Mouse (Mus musculus) heart, embryonic 12.5 days (tissue): ENCODE measurements around the gene Ppp1r15b. TPM values are rescaled to one million over a fixed set of nuclear protein-coding genes. Genes with fewer than 3 reads are reported as not detected.
A peak's percentile ranks its signal among the peaks of the same experiment; 100 is the strongest.

Experiments
- ATAC-seq: fragments of 200-750 bp; cut with Nextera tagmentation; 2 replicates; pipeline ENCODE4 v1.8.0; 2017; ENCODE audit warnings: moderate TSS enrichment, moderate library complexity; ENCODE audit not compliant: insufficient number of reproducible peaks, low FRiP score
- H3K27ac ChIP-seq: fragments of 300-500 bp; sonication (generic); 2 replicates; pipeline ENCODE4 v1.5.1; 2016; ENCODE audit warnings: mild to moderate bottlenecking, moderate library complexity; ENCODE audit not compliant: poor library complexity, severe bottlenecking
- H3K27me3 ChIP-seq: fragments of 300-500 bp; sonication (generic); replicated peaks from 2 replicates; pipeline ENCODE4 v1.6.1; 2016; ENCODE audit warnings: mild to moderate bottlenecking, moderate library complexity
- H3K36me3 ChIP-seq: fragments of 300-500 bp; sonication (generic); 2 replicates; pipeline ENCODE4 v1.6.1; 2016; ENCODE audit warnings: mild to moderate bottlenecking, moderate library complexity
- H3K4me1 ChIP-seq: fragments of 300-500 bp; sonication (generic); replicated peaks from 2 replicates; pipeline ENCODE4 v1.6.1; 2016; ENCODE audit warnings: mild to moderate bottlenecking
- H3K4me2 ChIP-seq: fragments of 300-500 bp; sonication (generic); 2 replicates; pipeline ENCODE4 v1.6.1; 2016; ENCODE audit warnings: mild to moderate bottlenecking, moderate library complexity
- H3K4me3 ChIP-seq: fragments of 300-500 bp; sonication (generic); 2 replicates; pipeline ENCODE4 v1.5.1; 2016; ENCODE audit warnings: mild to moderate bottlenecking
- H3K9ac ChIP-seq: fragments of 300-500 bp; sonication (generic); 2 replicates; pipeline ENCODE4 v1.6.1; 2016; ENCODE audit warnings: mild to moderate bottlenecking, moderate library complexity
- H3K9me3 ChIP-seq: fragments of 300-500 bp; sonication (generic); replicated peaks from 2 replicates; pipeline ENCODE4 v1.6.1; 2016; ENCODE audit warnings: mild to moderate bottlenecking, moderate library complexity
- WGBS: fragments of 180-500 bp; shearing (Covaris S2); methylation state at CpG from one replicate; pipeline ENCODE4 v1.1.7; 2016; 5-methylcytosine and 5-hydroxymethylcytosine counted together
- polyA plus RNA-seq: library from polyadenylated mRNA; unstranded; fragments of >200 nt; fragmentation: Nextera tagmentation; extraction: Ambion mirVana; gene quantifications from 2 replicates; pipeline ENCODE4 v1.2.1, GENCODE M21; 2016

Ppp1r15b gene
- polyA plus RNA-seq, 1 experiment from 2014 or later, result 42.3 TPM

DNA sequence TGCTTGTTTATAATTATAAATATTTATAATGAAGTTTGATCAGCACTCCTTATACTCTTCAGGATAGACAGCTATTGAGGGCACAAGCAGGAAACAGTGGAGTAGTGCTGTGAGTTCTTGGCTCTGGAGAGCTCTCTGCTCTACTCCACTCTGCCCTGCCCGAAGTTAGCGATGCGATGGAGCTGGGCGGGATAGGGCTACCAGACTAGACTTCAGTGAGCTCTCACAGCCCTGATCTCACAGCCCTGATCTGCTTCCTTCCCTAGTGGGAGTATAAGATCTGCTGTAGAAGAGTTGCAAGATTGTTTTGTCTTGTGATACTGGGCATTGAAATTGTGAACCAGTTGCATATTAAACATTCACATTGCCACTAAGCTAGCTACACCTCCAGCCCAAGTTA, 3.9 kb downstream of the Ppp1r15b start:
- Histone ChIP-seq H3K27me3 (no peaks in the 10 kb centered on the region), H3K4me1 (peaks cover 32% of the 10 kb centered on the region), H3K4me3 (peak overlapping the region; percentile 96), H3K27ac (no peak overlapping the region), H3K36me3 (peaks cover 54% of the 10 kb centered on the region), H3K4me2 (peak overlapping the region; percentile 99), H3K9me3 (no peaks in the 10 kb centered on the region), H3K9ac (peak overlapping the region; percentile 98)
- ATAC-seq, result no peak
- WGBS, result 3% methylated on average over 4 of the region's 4 CpGs

DNA sequence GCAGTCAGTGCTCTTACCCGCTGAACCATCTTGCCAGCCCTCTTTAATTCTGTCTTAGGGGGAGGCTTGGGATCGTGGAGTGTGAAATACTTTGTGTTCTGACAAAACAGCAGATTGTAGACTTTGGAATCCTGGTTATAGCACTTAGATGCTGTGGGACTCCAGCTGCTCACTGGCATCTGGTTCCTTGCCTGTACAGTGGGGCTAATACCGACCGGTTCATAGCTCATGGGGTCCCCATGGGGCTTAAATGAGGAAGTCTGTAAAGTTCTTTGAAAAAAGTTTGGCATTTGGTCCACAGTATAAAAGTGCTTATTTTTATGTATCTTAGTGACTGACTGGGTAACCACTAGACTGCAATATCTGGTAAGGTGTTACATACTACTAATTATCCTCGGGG, 4.9 kb downstream of the Ppp1r15b start:
- no peak for ATAC-seq
- Histone ChIP-seq H3K4me3 (peak overlapping the region; percentile 96; the same call in 1 of the 2 replicates), H3K9ac (peak overlapping the region; percentile 35; the same call in 1 of the 2 replicates), H3K9me3 (no peaks in the 10 kb centered on the region), H3K27ac (no peak overlapping the region), H3K36me3 (peaks cover 63% of the 10 kb centered on the region), H3K4me2 (peak overlapping the region; percentile 99), H3K4me1 (peaks cover 28% of the 10 kb centered on the region), H3K27me3 (no peaks in the 10 kb centered on the region)
- WGBS, result 66% methylated on average over 5 of the region's 5 CpGs

DNA sequence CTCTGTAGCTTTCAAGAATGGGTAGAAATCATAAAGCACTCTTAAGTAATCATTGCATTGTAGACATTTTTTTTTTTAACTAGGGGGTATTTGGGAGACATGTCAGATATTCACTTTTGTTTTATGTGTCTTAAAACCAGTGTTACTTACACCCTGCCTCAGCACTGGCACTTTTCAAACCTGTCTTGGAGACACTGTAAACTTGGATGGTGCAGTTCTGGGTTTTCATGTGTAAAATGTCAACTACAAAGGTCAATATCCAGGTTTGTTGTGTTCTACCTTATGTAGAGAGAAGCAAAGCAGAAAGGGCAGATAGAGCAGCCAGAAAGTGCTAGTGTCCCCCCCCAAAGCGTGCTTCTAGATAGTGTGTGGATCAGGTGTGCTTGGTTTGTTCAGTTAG, 7.5 kb downstream of the Ppp1r15b start:
- no peak overlapping the region for H3K9ac ChIP-seq
- no peaks in the 10 kb centered on the region for H3K9me3 ChIP-seq
- H3K4me3 ChIP-seq, result no peak overlapping the region
- no peak for ATAC-seq
- peaks cover 64% of the 10 kb centered on the region for H3K36me3 ChIP-seq
- H3K27ac ChIP-seq, result no peak overlapping the region
- H3K4me2 ChIP-seq, result no peak overlapping the region
- no peaks in the 10 kb centered on the region for H3K27me3 ChIP-seq
- peaks cover 18% of the 10 kb centered on the region for H3K4me1 ChIP-seq
- 90% methylated on average over 1 of the region's 1 CpGs for WGBS

DNA sequence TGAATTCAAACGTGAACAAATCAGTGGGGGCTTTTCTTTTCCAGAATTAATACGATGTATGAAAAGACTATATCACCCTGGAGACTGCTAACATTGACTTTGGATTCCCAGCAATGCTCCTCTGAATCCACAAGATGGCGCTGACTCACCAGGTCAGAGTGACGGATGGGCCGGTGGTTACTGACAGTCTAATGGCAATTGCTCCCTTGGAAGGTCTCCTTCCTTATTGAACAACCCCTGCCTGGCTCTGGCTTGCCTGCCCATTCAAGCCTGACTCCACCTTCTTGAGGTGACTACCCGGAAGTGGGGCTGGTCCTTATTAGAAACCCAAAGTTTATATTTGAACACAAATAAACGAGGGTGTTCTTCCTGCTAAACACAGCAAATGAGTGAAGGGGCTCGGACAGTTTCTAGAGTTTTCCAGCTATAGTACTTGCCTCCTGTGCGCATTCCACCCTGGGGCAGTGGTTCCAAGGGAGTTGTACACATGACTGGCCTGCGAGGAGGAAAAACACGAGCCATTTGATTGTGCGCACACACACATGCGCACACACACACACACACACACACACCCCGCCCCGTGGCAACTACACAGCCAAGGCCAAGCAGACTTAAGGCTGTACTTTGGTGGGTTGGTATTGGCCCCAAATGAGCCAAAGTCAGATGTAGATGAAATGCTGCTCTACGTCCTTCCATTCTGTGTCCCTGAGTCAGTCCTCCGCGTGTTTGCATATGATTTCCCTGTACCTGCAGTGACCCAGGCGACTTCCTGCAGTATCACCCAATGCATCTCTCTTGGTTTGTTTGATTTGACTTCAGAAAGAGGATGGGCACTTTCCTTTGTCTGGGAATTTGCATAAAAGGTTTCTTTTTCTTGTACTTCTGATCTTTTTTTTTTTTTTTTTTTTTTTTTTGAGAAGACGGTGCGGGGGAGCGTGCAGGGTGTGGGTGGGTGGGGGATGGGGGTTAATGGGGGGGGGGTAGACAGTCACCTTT, 15.4 kb downstream of the Ppp1r15b start:
- ATAC-seq, result no peak
- no peak overlapping the region for H3K4me3 ChIP-seq
- no peaks in the 10 kb centered on the region for H3K27me3 ChIP-seq
- H3K9me3 ChIP-seq, result peaks cover 11% of the 10 kb centered on the region; the same call in 1 of the 2 replicates
- no peak overlapping the region for H3K27ac ChIP-seq
- no peak overlapping the region for H3K4me2 ChIP-seq
- WGBS, result 65% methylated on average over 22 of the region's 22 CpGs
- H3K36me3 ChIP-seq, result peaks cover 5% of the 10 kb centered on the region
- H3K9ac ChIP-seq, result no peak overlapping the region
- no peaks in the 10 kb centered on the region for H3K4me1 ChIP-seq

DNA sequence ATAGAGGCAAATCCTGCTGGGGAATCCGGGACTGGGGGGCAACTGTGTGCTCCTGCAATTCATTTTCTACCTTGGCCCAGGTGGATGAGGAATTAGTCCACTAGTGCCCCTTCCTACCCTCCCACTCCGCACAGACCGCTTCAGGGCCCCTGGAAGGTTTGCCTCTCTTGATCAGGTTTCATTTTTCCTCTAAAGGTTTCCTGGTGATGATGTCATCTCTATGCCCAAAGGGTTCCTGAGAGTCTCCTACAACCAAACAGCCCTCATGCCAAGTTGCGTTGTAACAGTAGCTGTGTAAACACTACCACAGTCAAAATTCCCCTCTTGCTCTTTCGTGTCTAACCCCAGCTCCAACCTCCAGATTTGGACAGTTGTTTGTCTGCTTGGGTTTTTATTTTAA, 16.4 kb downstream of the Ppp1r15b start:
- Histone ChIP-seq H3K27me3 (no peaks in the 10 kb centered on the region), H3K4me1 (no peaks in the 10 kb centered on the region), H3K27ac (no peak overlapping the region), H3K9ac (no peak overlapping the region), H3K9me3 (peaks cover 11% of the 10 kb centered on the region; the same call in 1 of the 2 replicates), H3K36me3 (no peaks in the 10 kb centered on the region; the same call in 1 of the 2 replicates), H3K4me3 (no peak overlapping the region), H3K4me2 (no peak overlapping the region)
- 78% methylated on average over 5 of the region's 5 CpGs for WGBS
- ATAC-seq, result no peak

DNA sequence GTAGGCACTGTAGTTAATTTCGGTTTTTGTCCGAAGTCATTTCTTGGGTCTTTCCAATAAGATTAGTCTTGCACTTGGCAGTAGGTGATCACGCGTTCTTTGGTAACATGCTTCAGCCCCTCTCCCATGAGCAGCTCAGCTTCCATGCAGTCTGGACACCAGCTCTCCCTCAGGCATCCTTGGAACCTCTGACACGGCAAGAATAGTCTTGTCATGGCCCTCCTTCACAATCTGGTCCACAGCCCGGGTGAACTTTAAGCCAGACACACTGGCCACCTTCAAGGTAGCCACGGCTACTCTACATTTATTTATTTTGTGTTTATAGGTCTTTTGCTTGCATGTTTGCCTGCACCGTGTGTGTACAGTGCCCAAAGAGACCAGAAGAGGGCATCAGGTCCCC, 17.2 kb downstream of the Ppp1r15b start:
- no peak overlapping the region for H3K9ac ChIP-seq

DNA sequence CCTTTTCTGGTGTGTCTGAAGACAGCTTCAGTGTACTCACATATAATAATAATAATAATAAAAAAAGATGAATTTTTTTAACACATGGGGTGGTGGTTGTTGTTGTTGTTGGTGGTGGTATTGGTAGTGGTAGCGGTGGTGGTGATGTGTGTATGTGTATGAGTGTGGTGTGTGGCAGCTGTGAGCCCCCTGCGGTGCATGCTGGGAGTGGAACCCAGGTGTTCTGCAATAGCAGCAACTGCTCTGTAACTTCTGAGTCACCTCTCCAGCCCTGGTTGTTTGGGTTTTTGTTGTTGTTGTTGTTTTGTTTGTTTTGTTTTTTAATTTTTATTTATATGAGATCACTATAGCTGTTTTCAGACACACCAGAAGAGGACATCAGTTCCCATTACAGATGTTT, 19.6 kb downstream of the Ppp1r15b start:
- H3K9me3 ChIP-seq, result peaks cover 11% of the 10 kb centered on the region; the same call in 1 of the 2 replicates
- no peak overlapping the region for H3K9ac ChIP-seq
- no peak overlapping the region for H3K4me3 ChIP-seq
- H3K4me2 ChIP-seq, result no peak overlapping the region
- H3K27ac ChIP-seq, result no peak overlapping the region
- H3K27me3 ChIP-seq, result no peaks in the 10 kb centered on the region
- WGBS, result 91% methylated on average over 2 of the region's 2 CpGs
- H3K4me1 ChIP-seq, result no peaks in the 10 kb centered on the region
- no peak for ATAC-seq
- no peaks in the 10 kb centered on the region; the same call in 1 of the 2 replicates for H3K36me3 ChIP-seq

More for the DNA sequence above, 17.2 kb downstream of the Ppp1r15b start:
- H3K36me3 ChIP-seq, result no peaks in the 10 kb centered on the region; the same call in 1 of the 2 replicates
- H3K4me2 ChIP-seq, result no peak overlapping the region
- no peak overlapping the region for H3K27ac ChIP-seq
- H3K27me3 ChIP-seq, result no peaks in the 10 kb centered on the region
- H3K9me3 ChIP-seq, result peaks cover 11% of the 10 kb centered on the region; the same call in 1 of the 2 replicates
- no peaks in the 10 kb centered on the region for H3K4me1 ChIP-seq
- WGBS, result 87% methylated on average over 8 of the region's 8 CpGs
- no peak for ATAC-seq
- no peak overlapping the region for H3K4me3 ChIP-seq

DNA sequence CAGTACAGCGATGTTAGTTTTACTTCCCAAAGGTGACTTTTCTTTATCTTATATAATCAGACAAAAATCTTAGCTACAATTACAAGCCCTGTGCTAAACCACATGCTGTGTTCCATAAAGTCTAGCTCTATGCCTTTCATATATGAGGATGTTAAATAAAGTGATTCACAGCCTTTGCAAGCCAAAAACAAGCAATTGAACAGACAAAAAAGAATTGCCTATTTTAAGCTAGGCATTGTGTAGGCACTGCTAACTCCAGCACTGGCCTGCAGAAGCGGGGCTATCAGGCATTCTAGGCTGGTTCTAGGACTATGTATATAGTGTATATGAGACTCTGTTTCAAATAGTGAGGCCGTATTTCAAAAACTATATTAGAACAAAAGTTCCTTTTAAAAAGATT, 21.3 kb downstream of the Ppp1r15b start:
- Histone ChIP-seq H3K27me3 (0 out of 2 replicates have a peak, but pooled peaks cover 3% of the 10 kb centered on the region), H3K36me3 (no peaks in the 10 kb centered on the region; the same call in 1 of the 2 replicates), H3K4me1 (no peaks in the 10 kb centered on the region), H3K9ac (no peak overlapping the region), H3K4me3 (no peak overlapping the region), H3K27ac (no peak overlapping the region), H3K9me3 (peaks cover 11% of the 10 kb centered on the region; the same call in 1 of the 2 replicates), H3K4me2 (no peak overlapping the region)
- ATAC-seq, result no peak
- WGBS, result 80% methylated on average over 3 of the region's 3 CpGs

DNA sequence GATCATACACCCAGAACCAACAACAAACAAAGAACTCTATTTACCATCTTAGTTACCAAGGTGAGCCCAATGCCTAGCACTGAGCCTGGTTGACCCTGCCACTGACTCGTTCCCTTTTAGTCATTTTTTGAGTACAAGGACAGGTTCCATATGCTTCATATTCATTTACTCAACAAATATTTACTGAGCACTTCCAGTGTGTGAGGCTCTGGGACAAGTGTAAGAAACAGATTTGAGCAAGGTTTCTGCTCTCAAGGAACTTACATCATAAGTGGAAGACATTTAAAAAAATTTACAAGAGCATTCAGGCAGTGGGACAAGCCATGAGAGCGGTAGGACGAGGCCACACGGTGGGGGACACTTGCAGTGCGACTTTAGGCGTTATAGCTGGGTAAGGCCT, 24.3 kb downstream of the Ppp1r15b start:
- H3K4me2 ChIP-seq, result no peak overlapping the region
- H3K4me1 ChIP-seq, result peaks cover 14% of the 10 kb centered on the region
- H3K9ac ChIP-seq, result no peak overlapping the region
- 73% methylated on average over 6 of the region's 6 CpGs for WGBS
- no peak overlapping the region for H3K4me3 ChIP-seq
- H3K27me3 ChIP-seq, result peaks cover 11% of the 10 kb centered on the region
- H3K9me3 ChIP-seq, result no peaks in the 10 kb centered on the region
- H3K27ac ChIP-seq, result no peak overlapping the region
- H3K36me3 ChIP-seq, result no peaks in the 10 kb centered on the region
- ATAC-seq, result no peak

DNA sequence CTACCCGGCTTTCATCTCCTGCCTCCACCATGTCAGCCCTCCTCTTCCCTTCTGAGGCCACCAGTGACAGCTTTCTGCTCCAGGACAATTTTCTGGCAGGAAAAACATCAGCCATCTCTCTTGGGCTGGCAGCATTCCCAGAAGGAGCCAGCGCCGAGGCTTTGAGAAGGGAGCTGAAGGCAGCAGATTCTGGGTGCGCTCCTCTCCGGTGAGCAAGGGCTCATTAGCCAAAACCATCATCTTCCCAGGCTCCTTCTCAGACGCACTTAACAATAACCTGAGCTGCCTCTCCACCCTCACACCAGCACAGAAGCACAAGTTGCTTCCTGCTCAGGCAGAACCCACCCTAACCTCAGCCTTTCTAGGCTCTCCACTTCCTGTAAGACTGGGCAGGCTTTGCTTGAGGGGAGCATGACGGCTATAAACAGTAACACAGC, 28.2 kb downstream of the Ppp1r15b start:
- H3K27me3 ChIP-seq, result peaks cover 45% of the 10 kb centered on the region
- 32% methylated on average over 7 of the region's 7 CpGs for WGBS
- no peak overlapping the region for H3K4me3 ChIP-seq
- H3K36me3 ChIP-seq, result no peaks in the 10 kb centered on the region
- H3K4me2 ChIP-seq, result peak overlapping the region; percentile 22; the same call in 1 of the 2 replicates
- ATAC-seq, result no peak
- H3K9ac ChIP-seq, result no peak overlapping the region
- peaks cover 23% of the 10 kb centered on the region for H3K4me1 ChIP-seq
- no peaks in the 10 kb centered on the region for H3K9me3 ChIP-seq
- peak overlapping the region; percentile 31; the same call in 1 of the 2 replicates for H3K27ac ChIP-seq

DNA sequence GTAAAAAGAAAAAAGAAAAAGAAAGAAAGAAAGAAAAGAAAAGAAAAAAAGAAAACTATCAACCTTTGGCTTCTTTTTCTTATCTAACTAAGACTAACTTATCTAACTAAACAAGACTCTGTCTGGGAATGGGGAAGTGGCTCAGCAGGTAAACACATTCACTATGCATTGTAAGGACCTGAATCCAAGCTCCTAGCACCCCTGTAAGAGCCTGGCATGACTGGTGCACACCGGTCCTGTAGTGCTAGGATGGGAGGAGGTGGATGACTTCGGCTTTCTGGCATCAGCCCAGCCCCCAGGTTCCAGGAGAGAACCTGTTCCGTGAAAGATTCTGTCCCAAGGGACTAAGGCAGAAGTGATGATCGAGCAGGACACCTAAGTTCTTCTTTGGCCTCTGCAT, 30.6 kb downstream of the Ppp1r15b start:
- H3K36me3 ChIP-seq, result no peaks in the 10 kb centered on the region
- ATAC-seq, result no peak
- WGBS, result 50% methylated on average over 4 of the region's 4 CpGs
- no peak overlapping the region for H3K9ac ChIP-seq
- H3K4me2 ChIP-seq, result no peak overlapping the region
- H3K4me3 ChIP-seq, result no peak overlapping the region
- no peak overlapping the region for H3K27ac ChIP-seq
- no peaks in the 10 kb centered on the region for H3K9me3 ChIP-seq
- H3K27me3 ChIP-seq, result peaks cover 62% of the 10 kb centered on the region
- H3K4me1 ChIP-seq, result peaks cover 33% of the 10 kb centered on the region
